Mouse (Mus musculus): ENCODE measurements around the gene Hist1h4d.

DNA sequence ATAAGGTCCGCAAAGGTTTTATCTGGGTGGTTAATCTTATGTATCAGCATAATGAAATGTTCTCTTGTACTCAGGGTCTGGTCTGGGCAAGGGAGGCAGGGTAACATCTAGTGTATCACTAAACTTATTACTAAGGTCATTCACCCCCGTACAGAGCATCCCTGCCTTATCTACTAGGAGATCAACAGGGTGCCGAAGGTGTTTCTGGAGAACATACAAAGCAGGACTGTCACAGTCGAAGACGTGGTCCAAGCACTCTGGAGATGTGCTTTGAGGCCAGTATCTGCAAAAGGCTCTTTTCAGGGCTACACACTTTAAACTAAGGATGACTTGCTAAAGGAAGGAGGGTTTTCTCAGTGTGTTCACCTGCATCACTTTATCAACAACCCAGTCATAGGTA, 34.7 kb upstream of the Hist1h4d start:
- no peak for TF ChIP-seq CTCF (IDR thresholded peaks at IDR 0.05; ENCODE audit: control insufficient read depth, insufficient read depth, insufficient read length)
- TF ChIP-seq CEBPB (IDR thresholded peaks at IDR 0.05; ENCODE audit: low read depth), result no peak
- TF ChIP-seq FOSL1 (IDR thresholded peaks at IDR 0.05; ENCODE audit: insufficient read depth, low read length, poor library complexity, severe bottlenecking), result no peak

Measured in C2C12 (cell line).